Mouse (Mus musculus) brain, embryonic 14.5 days (tissue): ENCODE data around the gene Alkbh2. TPM values are rescaled to one million over a fixed set of nuclear protein-coding genes. Genes with fewer than 3 reads are reported as not detected.
A peak's percentile ranks its signal among the peaks of the same experiment; 100 is the strongest.

Experiments
- DNase-seq: peaks from one replicate; pipeline ENCODE4 v3.0.0-alpha.2; 2011; ENCODE audit warnings: low read depth
- CTCF ChIP-seq: fragments of 200-500 bp; IDR thresholded peaks from 2 replicates; pipeline ENCODE4 v1.5.1; 2012; ENCODE audit warnings: inconsistent platforms, mild to moderate bottlenecking, moderate library complexity, borderline replicate concordance; ENCODE audit not compliant: insufficient read depth, insufficient read length; ENCODE audit errors: extremely low read depth
- POLR2A ChIP-seq: fragments of 200-500 bp; IDR thresholded peaks from 2 replicates; pipeline ENCODE4 v1.6.1; 2012; ENCODE audit warnings: mild to moderate bottlenecking, inconsistent platforms, borderline replicate concordance; ENCODE audit not compliant: poor library complexity, insufficient read depth, insufficient read length, severe bottlenecking; ENCODE audit errors: extremely low read depth
- polyA plus RNA-seq: library from polyadenylated mRNA; depleted of rRNA; stranded (reverse); fragments of >200 nt; gene quantifications from 2 replicates; pipeline ENCODE4 v1.2.3, GENCODE M21; 2012; rRNA removed

Alkbh2 gene
- polyA plus RNA-seq, 1 experiment, result 7.9 TPM

DNA sequence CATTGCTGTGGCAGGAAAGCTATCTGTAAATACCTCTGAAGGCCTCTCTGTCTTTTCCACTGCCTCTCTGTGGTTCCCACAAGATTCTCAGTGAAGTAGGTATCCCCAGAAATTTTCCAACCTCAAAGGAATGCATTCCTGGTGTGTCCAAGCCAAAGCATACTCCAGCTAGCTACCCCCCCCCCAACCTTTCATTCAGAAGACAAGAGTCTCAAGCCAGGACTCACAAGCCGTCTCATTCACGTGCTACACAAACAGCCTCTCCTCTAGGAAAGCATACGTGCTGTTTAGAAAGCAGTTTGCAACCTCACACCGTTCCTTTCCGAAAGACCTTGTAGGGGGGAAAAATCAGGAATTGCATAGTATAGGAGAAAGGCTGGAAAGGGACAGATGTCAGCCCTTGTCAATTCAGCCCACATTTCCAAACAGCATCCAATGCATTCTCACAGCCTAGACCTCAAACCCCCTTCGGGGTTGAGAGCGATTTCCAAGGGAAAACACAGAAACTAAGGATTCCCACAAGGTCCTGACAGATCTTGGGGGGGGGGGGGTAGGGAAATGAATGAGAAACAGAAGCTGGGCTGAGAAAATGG, 37.5 kb downstream of the Alkbh2 start:
- peak; percentile 46 for DNase-seq
- TF ChIP-seq CTCF (no peak), POLR2A (no peak)

DNA sequence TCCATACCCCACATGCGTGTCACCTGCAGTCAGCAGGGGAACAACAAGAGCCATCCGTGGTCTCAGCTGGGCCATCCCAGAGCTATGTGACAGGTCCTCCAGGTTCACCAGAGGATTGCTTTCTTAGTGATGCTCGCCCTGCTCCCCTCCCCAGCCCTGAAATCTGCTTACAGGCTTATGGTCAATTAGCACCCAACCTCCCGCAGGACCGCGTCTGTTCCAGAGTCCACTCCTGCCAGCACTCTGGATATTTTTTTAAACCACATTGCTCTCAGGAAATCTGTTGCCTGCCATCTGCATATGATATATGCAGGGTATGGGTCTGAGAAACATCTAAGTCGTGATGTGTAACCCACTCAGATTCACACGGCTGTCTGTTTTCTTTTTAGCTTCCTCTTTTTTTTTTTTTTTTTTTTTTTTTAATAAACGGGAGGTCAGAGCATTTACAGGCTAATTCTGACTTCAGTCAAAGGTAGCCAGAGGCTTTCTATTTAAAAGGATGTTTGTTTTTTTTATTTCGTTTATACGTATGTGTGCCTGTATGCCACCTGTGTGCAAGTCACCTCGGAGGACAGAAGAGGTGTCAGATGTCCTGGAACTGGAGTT, 40.0 kb downstream of the Alkbh2 start:
- TF ChIP-seq POLR2A, result no peak
- no peak for TF ChIP-seq CTCF
- DNase-seq, result no peak

DNA sequence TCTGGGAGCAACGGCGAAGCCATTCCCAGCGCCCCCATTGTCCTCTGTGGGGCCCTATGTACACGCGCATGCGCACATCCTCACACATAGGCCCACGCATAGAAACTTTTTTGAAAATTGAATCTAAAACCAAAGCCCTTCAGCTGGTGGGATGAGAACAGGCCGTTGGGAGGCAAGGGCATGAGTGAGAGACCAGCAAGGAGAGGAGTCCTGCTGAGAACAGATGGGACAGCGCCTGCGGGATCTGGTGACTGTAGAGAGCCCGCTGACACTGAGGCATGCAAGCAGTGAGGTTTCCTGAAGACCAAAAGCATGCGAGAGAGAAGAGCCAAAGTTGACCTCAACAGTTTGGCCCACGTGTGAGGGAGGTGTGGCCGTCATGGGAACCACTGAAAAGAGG, 42.5 kb downstream of the Alkbh2 start:
- TF ChIP-seq CTCF (no peak), POLR2A (no peak)
- no peak for DNase-seq

DNA sequence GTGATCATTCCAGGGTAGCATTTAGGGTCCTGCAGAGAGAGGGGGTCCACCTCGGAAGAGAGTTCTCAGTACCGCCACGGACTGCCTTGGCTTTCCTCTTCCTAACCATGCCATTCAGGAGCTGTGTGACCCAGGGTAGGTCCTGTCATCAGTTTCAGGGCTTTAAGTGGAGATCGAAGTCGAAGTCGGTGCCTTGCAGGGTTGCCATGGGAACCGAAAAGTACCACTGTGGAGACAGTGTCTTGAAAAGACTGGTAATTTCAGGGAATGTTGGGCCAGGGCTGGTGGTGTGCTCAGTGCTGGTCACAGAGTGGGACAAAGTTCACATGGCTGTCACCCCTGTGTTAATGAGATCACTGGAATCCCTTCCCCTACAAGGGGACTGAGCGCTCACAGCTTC, 51.0 kb downstream of the Alkbh2 start:
- peak; percentile 32 for DNase-seq
- no peak for TF ChIP-seq CTCF
- no peak for TF ChIP-seq POLR2A

Other genes with a start within 250 kb of the Alkbh2 start
- gene Coro1c, start 219.5 kb downstream of the Alkbh2 start, polyA plus RNA-seq, result 136 and 202 TPM in 2 replicates
- 12.2 and 19.2 TPM in 2 replicates for gene Ssh1, start 134.3 kb downstream of the Alkbh2 start, polyA plus RNA-seq
- gene Dao, start 124.5 kb downstream of the Alkbh2 start, polyA plus RNA-seq, result not detected in 2 replicates
- 40.0 and 41.6 TPM in 2 replicates for gene Usp30, start 62.8 kb downstream of the Alkbh2 start, polyA plus RNA-seq
- gene Svop, start 36.6 kb downstream of the Alkbh2 start, polyA plus RNA-seq, result 70.1 and 81.5 TPM in 2 replicates
- gene Ung, start 2.2 kb upstream of the Alkbh2 start, polyA plus RNA-seq, result 8.8 and 16.4 TPM in 2 replicates
- 2.4 and 5.3 TPM in 2 replicates for gene Acacb, start 18.3 kb upstream of the Alkbh2 start, polyA plus RNA-seq
- gene Foxn4, start 145.6 kb upstream of the Alkbh2 start, polyA plus RNA-seq, result 0.68 and 1.1 TPM in 2 replicates
- gene Myo1h, start 160.9 kb upstream of the Alkbh2 start, polyA plus RNA-seq, result 0.37 and 0.47 TPM in 2 replicates